Mouse (Mus musculus): ENCODE measurements around the gene Duox1.

Duox1 gene

GRCm38 (mm10) chr2:122356187-122356586 lies 40.7 kb downstream of the Duox1 start:
- DNase-seq: peak; percentile 35 to 43

GRCm38 (mm10) chr2:122360310-122360709 lies 44.8 kb downstream of the Duox1 start:
- DNase-seq: peak; percentile 10 to 31

DNA sequence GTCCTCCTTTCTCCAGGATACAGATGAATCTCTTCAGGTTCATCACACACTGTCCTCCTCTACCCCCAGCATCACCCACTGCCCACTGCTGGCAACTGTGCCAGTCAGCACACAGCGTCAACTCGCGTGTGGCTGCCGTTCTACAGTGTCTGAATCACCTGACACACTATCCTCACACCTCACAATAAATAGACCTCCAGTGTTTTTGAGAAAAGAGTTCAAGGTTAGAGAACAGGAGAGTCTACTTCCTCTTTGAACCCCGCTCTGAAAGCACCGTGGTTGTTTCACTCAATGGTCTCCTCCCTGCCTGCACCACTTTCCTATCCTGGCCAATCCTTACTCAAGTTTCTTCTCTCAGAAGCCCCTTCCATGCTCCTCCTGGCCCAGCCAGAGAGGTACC lies 45.7 kb downstream of the Duox1 start:
- DNase-seq: peak in 1 of 2 experiments; percentile 27

GRCm38 (mm10) chr2:122361868-122362621 lies 46.6 kb downstream of the Duox1 start:
- peak; percentile 64 to 73 for DNase-seq

GRCm38 (mm10) chr2:122362622-122363523 lies 47.4 kb downstream of the Duox1 start:
- DNase-seq: peak; percentile 27 to 45

DNA sequence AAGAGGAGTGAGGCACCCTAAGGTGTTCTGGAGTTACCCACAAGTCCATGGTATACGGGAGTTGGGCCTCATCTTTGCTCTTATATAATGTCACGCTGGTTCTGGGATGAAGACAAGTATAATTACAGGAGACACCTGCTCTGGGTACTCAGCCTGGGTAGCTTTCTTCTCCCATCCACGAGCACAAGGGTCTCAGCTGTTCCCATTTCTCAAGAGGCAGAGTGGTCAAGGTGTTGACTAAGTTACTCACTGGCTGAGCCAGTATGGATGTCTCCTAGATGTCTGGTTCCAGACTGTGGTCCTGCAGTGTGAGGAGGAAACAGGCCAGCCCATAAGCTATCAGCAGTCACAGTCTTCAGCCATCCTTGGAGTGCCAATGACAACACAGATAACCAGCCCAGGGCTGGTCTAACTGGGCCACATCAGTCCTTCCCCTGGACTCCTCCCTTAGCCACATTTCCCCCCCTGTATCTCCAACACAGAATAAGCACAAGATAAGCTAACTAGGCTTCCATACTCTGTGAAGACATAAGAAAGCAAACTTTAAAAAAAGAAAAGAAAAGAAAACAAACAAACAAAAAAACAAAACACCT lies 49.0 kb downstream of the Duox1 start:
- DNase-seq: peak; percentile 23 to 34

GRCm38 (mm10) chr2:122365244-122365866 lies 49.9 kb downstream of the Duox1 start:
- DNase-seq: peak; percentile 43 to 61

DNA sequence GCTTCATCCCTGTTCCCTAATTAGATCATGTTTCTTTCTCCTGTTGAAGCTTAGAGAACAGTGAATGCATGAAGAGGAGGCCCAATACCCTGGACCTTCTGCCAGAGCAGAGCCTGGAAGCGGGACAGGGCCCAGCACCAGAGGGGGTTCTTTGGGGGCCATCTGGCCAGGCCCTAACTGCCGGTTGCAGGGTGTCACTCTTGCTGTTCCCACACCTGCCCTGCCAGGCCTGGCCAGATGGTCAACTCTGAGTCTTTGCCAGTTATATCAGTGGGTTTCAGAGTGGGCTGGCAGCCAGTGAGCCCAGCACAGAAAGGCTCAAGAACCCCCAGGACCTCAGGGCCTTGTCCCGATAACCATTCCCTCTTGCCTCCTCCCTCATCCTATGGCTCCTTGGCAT lies 50.6 kb downstream of the Duox1 start:
- peak; percentile 95 to 97 for DNase-seq

GRCm38 (mm10) chr2:122366706-122367105 lies 51.2 kb downstream of the Duox1 start:
- DNase-seq: peak; percentile 76

DNA sequence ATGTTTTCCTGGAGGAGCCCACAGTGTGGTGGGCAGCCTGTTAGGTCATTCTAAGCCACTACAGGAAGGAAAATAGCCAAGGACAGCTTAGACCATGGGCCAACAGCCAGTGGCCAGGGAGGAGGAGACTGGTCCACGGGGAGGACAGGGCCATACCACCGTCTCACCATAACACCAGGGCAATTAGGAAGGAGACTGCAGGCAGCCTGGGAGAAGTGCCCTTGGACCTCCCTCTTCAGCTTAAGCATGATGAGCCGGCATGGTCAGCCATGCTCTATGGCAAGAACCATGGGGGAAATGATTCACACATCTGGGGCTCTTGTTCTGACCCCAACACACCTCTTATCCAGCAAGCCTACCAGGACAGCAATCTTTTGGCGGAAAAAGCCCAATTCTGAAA lies 51.7 kb downstream of the Duox1 start:
- DNase-seq: peak; percentile 68 to 82

GRCm38 (mm10) chr2:122367701-122368080 lies 52.2 kb downstream of the Duox1 start:
- DNase-seq: peak; percentile 37 to 45

GRCm38 (mm10) chr2:122368081-122368971 lies 52.9 kb downstream of the Duox1 start:
- DNase-seq: peak; percentile 40 to 43

- peak; percentile 91 to 94 for DNase-seq
Observed at GRCm38 (mm10) chr2:122368995-122369739, 53.7 kb downstream of the Duox1 start, which contains the start of gene Shf. TSS of gene Shf (minus strand) at chr2:122369162.

DNA sequence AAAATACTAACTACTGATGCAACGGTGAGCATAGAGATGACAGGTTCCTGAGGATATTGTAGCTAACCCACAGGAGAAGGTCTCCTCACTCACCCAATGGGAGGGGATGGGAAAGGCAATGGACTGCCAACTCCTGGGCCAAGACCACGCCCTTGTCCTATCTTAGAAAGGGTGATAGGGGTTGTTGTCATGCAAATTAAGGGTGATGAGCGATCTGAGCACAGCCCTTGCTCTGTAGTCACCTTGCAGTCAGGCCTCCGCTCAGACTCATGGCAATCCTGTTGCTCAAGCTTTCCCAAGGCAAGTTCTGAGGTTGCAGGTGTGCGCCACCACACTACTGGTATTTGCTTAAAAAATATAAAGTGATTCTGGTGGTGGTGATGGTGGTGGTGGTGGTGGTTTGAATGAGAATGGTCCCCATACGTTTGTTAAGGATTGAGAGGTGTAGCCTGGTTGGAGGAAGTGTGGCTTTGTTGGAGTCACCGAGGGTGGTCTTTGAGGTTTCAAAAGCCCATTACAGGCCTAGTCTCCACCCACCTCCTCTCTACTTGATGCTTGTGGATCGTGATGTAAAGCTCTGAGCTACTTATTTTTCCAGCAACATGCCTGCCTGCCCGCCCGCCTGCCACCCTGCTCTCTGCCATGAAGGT lies 54.8 kb downstream of the Duox1 start:
- peak in 1 of 2 experiments; percentile 22 for DNase-seq

DNA sequence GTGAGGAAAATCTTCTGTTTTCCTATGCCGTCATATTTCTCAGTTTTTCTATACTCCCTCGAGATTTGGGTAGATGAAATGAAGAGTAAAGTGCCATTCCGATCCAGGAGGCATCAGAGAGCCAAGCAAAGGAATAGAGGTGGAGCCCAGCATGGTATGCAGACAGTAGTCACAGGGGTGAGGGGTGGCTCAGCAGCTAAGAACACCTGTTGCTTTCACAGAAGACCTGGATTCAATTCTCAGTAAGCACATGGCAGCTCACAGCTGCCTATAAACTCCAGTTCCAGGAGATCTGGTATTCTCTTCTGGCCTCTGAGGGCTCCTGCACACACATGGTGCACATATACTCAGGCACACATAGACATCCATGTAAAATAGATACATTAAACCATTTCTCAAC lies 56.6 kb downstream of the Duox1 start:
- DNase-seq: no peak

GRCm38 (mm10) chr2:122372541-122372940 lies 57.1 kb downstream of the Duox1 start:
- no peak for DNase-seq

GRCm38 (mm10) chr2:122374012-122374411 lies 58.5 kb downstream of the Duox1 start:
- peak in 1 of 2 experiments; percentile 15 for DNase-seq

GRCm38 (mm10) chr2:122374666-122375331 lies 59.3 kb downstream of the Duox1 start:
- DNase-seq: peak; percentile 42 to 54

- DNase-seq: peak; percentile 94 to 99
Observed at GRCm38 (mm10) chr2:122375391-122375991, 60.0 kb downstream of the Duox1 start.
